Comparison of ENCODE assay signal across 11 mouse cellular contexts in genomic region chr12:80944963-80945333, GRCm38 (mm10). TPM values are rescaled to one million over a fixed set of nuclear protein-coding genes. Genes with fewer than 3 reads are reported as not detected.
DNase-seq lines count a peak whose midpoint lies in the region; ATAC-seq and TF ChIP-seq lines count a peak whose summit lies in the region.
"Not testable (repeated sequence)": the region's sequence is repeated elsewhere in the genome, so short reads cannot be mapped to it uniquely, and the experiment has no call there.
"Had no signal": no experiment of that assay in that cellular context is flagged by ENCODE, and none has a peak within 500 bp of the region (broad histone marks: within the 10 kb centered on the region; RNA-seq: fewer than 3 reads in every experiment).

No protein-coding gene starts in this region.

- H3K4me1 ChIP-seq in ES-E14 (ENCODE audit: control insufficient read depth in 2 of 2, insufficient read depth in 2 of 2, low read length in 2 of 2, poor library complexity in 1 of 2); hindbrain, embryonic 12.5 days; kidney, postnatal 0 days (replicated peaks; ENCODE audit: insufficient read depth, low read length): not testable (repeated sequence)
- peaks cover 18% of the 10 kb centered on the region for H3K4me1 ChIP-seq in embryonic facial prominence, embryonic 13.5 days
- H3K4me1 ChIP-seq in liver, embryonic 16.5 days (ENCODE audit: control insufficient read depth, low read depth, low read length): peaks cover 54% of the 10 kb centered on the region
- H3K4me1 ChIP-seq in midbrain, embryonic 13.5 days (replicated peaks): peaks cover 13% of the 10 kb centered on the region
- peaks cover 16% of the 10 kb centered on the region for H3K4me1 ChIP-seq in stomach, embryonic 15.5 days

- DNase-seq in ES-E14 (ENCODE audit: low read depth, low spot score); kidney, postnatal 0 days (ENCODE audit: low spot score): not testable (repeated sequence)

- H3K4me2 ChIP-seq in embryonic facial prominence, embryonic 13.5 days: peak overlapping the region; percentile 47
- H3K4me2 ChIP-seq in hindbrain, embryonic 12.5 days (replicated peaks): peak overlapping the region; percentile 71
- peak overlapping the region; percentile 42 for H3K4me2 ChIP-seq in kidney, postnatal 0 days (ENCODE audit: low read length)
- peak overlapping the region; percentile 50 for H3K4me2 ChIP-seq in liver, embryonic 16.5 days (ENCODE audit: low read depth, low read length)
- H3K4me2 ChIP-seq in midbrain, embryonic 13.5 days (replicated peaks): peak overlapping the region; percentile 45
- peak overlapping the region; percentile 39 for H3K4me2 ChIP-seq in stomach, embryonic 15.5 days

- H3K4me3 ChIP-seq in ES-E14 (ENCODE audit: insufficient read depth in 1 of 2, low read depth in 1 of 2, low read length in 2 of 2, poor library complexity in 1 of 2, severe bottlenecking in 1 of 2): peak overlapping the region; percentile 62 to 75; a peak in 3 of 4 replicates
- peak overlapping the region; percentile 94 for H3K4me3 ChIP-seq in embryonic facial prominence, embryonic 13.5 days
- H3K4me3 ChIP-seq in hindbrain, embryonic 12.5 days: peak overlapping the region; percentile 77
- peak overlapping the region; percentile 100 for H3K4me3 ChIP-seq in kidney, postnatal 0 days (replicated peaks; ENCODE audit: low read depth, low read length)
- H3K4me3 ChIP-seq in liver, embryonic 16.5 days (ENCODE audit: low read depth, low read length): peak overlapping the region; percentile 94
- H3K4me3 ChIP-seq in midbrain, embryonic 13.5 days (replicated peaks): peak overlapping the region; percentile 73
- peak overlapping the region; percentile 88 for H3K4me3 ChIP-seq in stomach, embryonic 15.5 days (replicated peaks)

- peak overlapping the region; percentile 35; the same call in 1 of the 2 replicates for H3K9ac ChIP-seq in ES-E14 (ENCODE audit: insufficient read depth, low read depth, low read length, poor library complexity, severe bottlenecking)
- H3K9ac ChIP-seq in embryonic facial prominence, embryonic 13.5 days: peak overlapping the region; percentile 64
- peak overlapping the region; percentile 32; the same call in 1 of the 2 replicates for H3K9ac ChIP-seq in hindbrain, embryonic 12.5 days
- H3K9ac ChIP-seq in kidney, postnatal 0 days (ENCODE audit: low read depth, low read length); stomach, embryonic 15.5 days: not testable (repeated sequence)
- peak overlapping the region; percentile 56 for H3K9ac ChIP-seq in liver, embryonic 16.5 days (ENCODE audit: low read depth, low read length)
- peak overlapping the region; percentile 53; the same call in 1 of the 2 replicates for H3K9ac ChIP-seq in midbrain, embryonic 13.5 days (replicated peaks)

- not testable (repeated sequence) for TF ChIP-seq CTCF in kidney, postnatal 0 days (IDR thresholded peaks at IDR 0.05; ENCODE audit: low read depth)

- under 1% methylated on average over 9 of the region's 9 CpGs for WGBS in embryonic facial prominence, embryonic 13.5 days
- whole genome bisulfite sequencing in hindbrain, embryonic 12.5 days: 1% methylated on average over 9 of the region's 9 CpGs
- WGBS in kidney, postnatal 0 days: 1% methylated on average over 9 of the region's 9 CpGs
- WGBS in liver, embryonic 16.5 days (ENCODE audit: insufficient replicate concordance): under 1% methylated on average over 9 of the region's 9 CpGs
- under 1% methylated on average over 9 of the region's 9 CpGs for WGBS in midbrain, embryonic 13.5 days
- WGBS in stomach, embryonic 15.5 days: under 1% methylated on average over 9 of the region's 9 CpGs

- ATAC-seq in embryonic facial prominence, embryonic 13.5 days (ENCODE audit: insufficient number of reproducible peaks, insufficient read depth, low FRiP score, low TSS enrichment, low read depth): peak; percentile 8; the same call in 1 of the 2 replicates
- ATAC-seq in frontal cortex, adult (ENCODE audit: low TSS enrichment): peak; percentile 21
- ATAC-seq in hindbrain, embryonic 12.5 days (ENCODE audit: low FRiP score): peak; percentile 62
- peak; percentile 31 for ATAC-seq in kidney, postnatal 0 days (replicated peaks; ENCODE audit: low FRiP score, low read depth)
- ATAC-seq in liver, embryonic 16.5 days (ENCODE audit: low read depth): not testable (repeated sequence)
- ATAC-seq in midbrain, embryonic 13.5 days: peak; percentile 37
- ATAC-seq in stomach, embryonic 15.5 days (ENCODE audit: insufficient read depth, low FRiP score, low read depth): peak; percentile 23

- in situ Hi-C loops in ES-E14 (cut with MboI; ENCODE audit: low sequenced_read_pairs in 2 of 2, unreplicated experiment in 2 of 2): not testable (repeated sequence)

- H3K9me3 ChIP-seq in ES-E14 (ENCODE audit: control insufficient read depth, insufficient read depth, low read depth, low read length); embryonic facial prominence, embryonic 13.5 days; hindbrain, embryonic 12.5 days (replicated peaks); kidney, postnatal 0 days (replicated peaks; ENCODE audit: low read length); liver, embryonic 16.5 days (replicated peaks; ENCODE audit: control insufficient read depth, low read length); midbrain, embryonic 13.5 days; stomach, embryonic 15.5 days: not testable (repeated sequence)

- peak overlapping the region; percentile 59; the same call in 1 of the 2 replicates for H3K27ac ChIP-seq in ES-E14 (ENCODE audit: insufficient read depth, low read depth, low read length, poor library complexity, severe bottlenecking)
- peak overlapping the region; percentile 97; the same call in 1 of the 2 replicates for H3K27ac ChIP-seq in embryonic facial prominence, embryonic 13.5 days
- H3K27ac ChIP-seq in hindbrain, embryonic 12.5 days: peak overlapping the region; percentile 92; the same call in 1 of the 2 replicates
- H3K27ac ChIP-seq in kidney, postnatal 0 days: peak overlapping the region; percentile 97
- H3K27ac ChIP-seq in liver, embryonic 16.5 days (ENCODE audit: low read length): peak overlapping the region; percentile 97
- peak overlapping the region; percentile 71 for H3K27ac ChIP-seq in midbrain, embryonic 13.5 days
- H3K27ac ChIP-seq in stomach, embryonic 15.5 days: peak overlapping the region; percentile 98; the same call in 1 of the 2 replicates

- H3K27me3 ChIP-seq in embryonic facial prominence, embryonic 13.5 days; hindbrain, embryonic 12.5 days; kidney, postnatal 0 days (ENCODE audit: insufficient read depth, low read length); liver, embryonic 16.5 days (ENCODE audit: control insufficient read depth, insufficient read depth, low read depth, low read length); midbrain, embryonic 13.5 days; stomach, embryonic 15.5 days (replicated peaks): not testable (repeated sequence)

- H3K36me3 ChIP-seq in ES-E14 (ENCODE audit: control insufficient read depth, insufficient read depth, low read length, poor library complexity, severe bottlenecking): peaks cover 26% of the 10 kb centered on the region
- H3K36me3 ChIP-seq in embryonic facial prominence, embryonic 13.5 days: peaks cover 28% of the 10 kb centered on the region
- peaks cover 26% of the 10 kb centered on the region for H3K36me3 ChIP-seq in hindbrain, embryonic 12.5 days
- peaks cover 22% of the 10 kb centered on the region for H3K36me3 ChIP-seq in kidney, postnatal 0 days (ENCODE audit: insufficient read depth, low read length)
- H3K36me3 ChIP-seq in liver, embryonic 16.5 days (ENCODE audit: control insufficient read depth, insufficient read depth): peaks cover 31% of the 10 kb centered on the region
- H3K36me3 ChIP-seq in midbrain, embryonic 13.5 days: peaks cover 26% of the 10 kb centered on the region
- H3K36me3 ChIP-seq in stomach, embryonic 15.5 days: peaks cover 19% of the 10 kb centered on the region; the same call in 1 of the 2 replicates

RNA-seq across cellular contexts. Expression of gene Srsf5, which starts 0.4 kb away (rescaled TPM):
- total RNA-seq in ES-E14 (2012; rRNA removed): 396 and 508 TPM in 2 replicates
- 681 and 707 TPM in 2 replicates for polyA plus RNA-seq in embryonic facial prominence, embryonic 13.5 days (2015; fragmentation: Nextera tagmentation; extraction: Ambion mirVana)
- 587 and 684 TPM in 2 replicates for polyA plus RNA-seq in hindbrain, embryonic 12.5 days (2016; fragmentation: Nextera tagmentation; extraction: Ambion mirVana)
- 659 and 670 TPM in 2 replicates for polyA plus RNA-seq in kidney, postnatal 0 days (2015; fragmentation: Nextera tagmentation; extraction: Ambion mirVana)
- polyA plus RNA-seq in liver, embryonic 16.5 days (2015; fragmentation: Nextera tagmentation; extraction: Ambion mirVana): 273 and 294 TPM in 2 replicates
- 506 and 554 TPM in 2 replicates for polyA plus RNA-seq in midbrain, embryonic 13.5 days (2015; fragmentation: Nextera tagmentation; extraction: Ambion mirVana)
- 586 and 630 TPM in 2 replicates for polyA plus RNA-seq in stomach, embryonic 15.5 days (2015; fragmentation: Nextera tagmentation; extraction: Ambion mirVana)

RNA-seq across cellular contexts. Expression of gene Slc10a1, which starts 23.6 kb away (rescaled TPM):
- 0.54 and 0.79 TPM in 2 replicates for total RNA-seq in ES-E14 (2012; rRNA removed)
- 0.94 and 1.7 TPM in 2 replicates for polyA plus RNA-seq in embryonic facial prominence, embryonic 13.5 days (2015; fragmentation: Nextera tagmentation; extraction: Ambion mirVana)
- polyA plus RNA-seq in hindbrain, embryonic 12.5 days (2016; fragmentation: Nextera tagmentation; extraction: Ambion mirVana): 0.45 and 0.65 TPM in 2 replicates
- 1.7 and 4.0 TPM in 2 replicates for polyA plus RNA-seq in kidney, postnatal 0 days (2015; fragmentation: Nextera tagmentation; extraction: Ambion mirVana)
- 27.0 and 39.5 TPM in 2 replicates for polyA plus RNA-seq in liver, embryonic 16.5 days (2015; fragmentation: Nextera tagmentation; extraction: Ambion mirVana)
- 0.62 and 0.79 TPM in 2 replicates for polyA plus RNA-seq in midbrain, embryonic 13.5 days (2015; fragmentation: Nextera tagmentation; extraction: Ambion mirVana)
- 0.83 and 1.3 TPM in 2 replicates for polyA plus RNA-seq in stomach, embryonic 15.5 days (2015; fragmentation: Nextera tagmentation; extraction: Ambion mirVana)
- total RNA-seq: heart, postnatal 4 days; layer of hippocampus, adult 8-10 months; left cerebral cortex, postnatal 4 days had no signal
